Mouse (Mus musculus) c-Kit-positive CD71-positive TER-119-negative erythroid progenitor cells, embryonic 14.5 days (primary cell): ENCODE results near the gene Adat3.
A peak's percentile ranks its signal among the peaks of the same experiment; 100 is the strongest.
"Not testable (repeated sequence)": the region's sequence is repeated elsewhere in the genome, so short reads cannot be mapped to it uniquely, and the experiment has no call there.

Experiments
- DNase-seq: peaks from one replicate; pipeline ENCODE4 v3.0.0-alpha.2; 2013; ENCODE audit warnings: low read depth

The Adat3 gene

GRCm38 (mm10) chr10:80578131-80578750 is 24.4 kb upstream of the Adat3 start:
- DNase-seq: no peak

- peak; percentile 93 for DNase-seq
These were observed 23.8 kb upstream of the Adat3 start for GRCm38 (mm10) chr10:80578911-80579310.

- DNase-seq: no peak
These were observed 19.6 kb upstream of the Adat3 start for GRCm38 (mm10) chr10:80583047-80583446.

- no peak for DNase-seq
These were observed 18.6 kb upstream of the Adat3 start for GRCm38 (mm10) chr10:80584045-80584488.

GRCm38 (mm10) chr10:80584642-80585552 is 17.8 kb upstream of the Adat3 start:
- no peak for DNase-seq

GRCm38 (mm10) chr10:80585581-80585980 is 17.1 kb upstream of the Adat3 start:
- DNase-seq: no peak

- no peak for DNase-seq
These were observed 16.0 kb upstream of the Adat3 start for GRCm38 (mm10) chr10:80586407-80587304.

GRCm38 (mm10) chr10:80587305-80587657 is 15.4 kb upstream of the Adat3 start:
- no peak for DNase-seq

GRCm38 (mm10) chr10:80589127-80589878 is 13.4 kb upstream of the Adat3 start:
- DNase-seq: no peak

- peak; percentile 97 for DNase-seq
These were observed 12.5 kb upstream of the Adat3 start, which contains the start of gene Abhd17a for GRCm38 (mm10) chr10:80589879-80590854. Gene Abhd17a (minus strand): TSS chr10:80590341.

GRCm38 (mm10) chr10:80596318-80596717 is 6.4 kb upstream of the Adat3 start:
- DNase-seq: no peak

- no peak for DNase-seq
These were observed 684 bp downstream of the Adat3 start for GRCm38 (mm10) chr10:80603364-80603763.

GRCm38 (mm10) chr10:80604001-80604509 is 1.4 kb downstream of the Adat3 start:
- DNase-seq: peak; percentile 80

- DNase-seq: no peak
These were observed 2.3 kb downstream of the Adat3 start for GRCm38 (mm10) chr10:80604988-80605387.

GRCm38 (mm10) chr10:80605721-80606120 is 3.0 kb downstream of the Adat3 start, which contains the start of gene Gm49322:
Gene Gm49322 (plus strand): TSS chr10:80606021.
- DNase-seq: not testable (repeated sequence)

GRCm38 (mm10) chr10:80606306-80606705 is 3.6 kb downstream of the Adat3 start:
- DNase-seq: no peak

GRCm38 (mm10) chr10:80606737-80607350 is 4.2 kb downstream of the Adat3 start:
- DNase-seq: no peak

GRCm38 (mm10) chr10:80608435-80608834 is 5.8 kb downstream of the Adat3 start:
- DNase-seq: no peak

- DNase-seq: no peak
These were observed 6.7 kb downstream of the Adat3 start for GRCm38 (mm10) chr10:80609269-80609924.
